Mouse (Mus musculus): Measurements from ENCODE around the gene Rnf5.

DNA sequence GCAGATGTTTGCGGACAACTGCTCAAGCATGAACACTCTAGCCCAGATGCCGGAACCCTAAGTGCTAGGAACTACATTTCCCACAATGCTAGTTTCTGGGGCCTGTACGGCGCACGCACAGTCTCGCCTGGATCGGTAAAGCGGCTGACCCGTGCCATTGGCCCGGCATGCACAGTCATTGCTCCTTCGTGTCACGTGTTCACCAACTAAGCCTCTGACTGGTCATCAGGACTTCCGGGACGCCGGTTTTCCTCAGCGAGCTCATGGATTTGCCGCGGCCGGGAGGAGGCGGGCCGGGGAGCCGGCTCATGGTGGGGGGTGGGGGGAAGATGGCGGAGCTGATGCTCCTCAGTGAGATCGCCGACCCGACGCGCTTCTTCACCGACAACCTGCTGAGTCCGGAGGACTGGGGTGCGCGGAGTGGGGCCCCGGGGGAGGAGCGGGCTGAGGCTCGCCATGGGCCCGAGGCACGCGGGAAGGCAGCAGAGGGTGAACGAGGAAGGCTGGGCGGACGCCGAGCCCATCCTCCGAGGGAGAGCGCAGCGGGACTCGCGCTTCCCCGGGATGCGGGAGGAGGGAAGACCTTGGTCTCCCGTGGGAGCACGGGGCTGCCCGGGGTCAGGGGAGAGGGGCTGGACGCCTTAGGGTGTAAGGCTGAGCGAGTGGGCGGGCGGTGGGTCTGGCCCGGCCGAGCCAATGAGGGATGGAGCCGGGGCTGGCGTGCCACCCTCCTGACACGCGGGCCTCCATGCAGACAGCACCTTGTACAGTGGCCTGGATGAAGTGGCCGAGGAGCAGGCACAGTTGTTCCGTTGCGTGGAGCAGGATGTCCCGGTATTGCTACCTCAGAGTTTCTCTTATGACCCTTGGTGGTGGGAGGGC, 43.7 kb upstream of the Rnf5 start, which contains the start of gene Atf6b:
- TF ChIP-seq GATA1 (IDR thresholded peaks at IDR 0.05; ENCODE audit: borderline replicate concordance, low read length) (no peak), FLI1 (IDR thresholded peaks at IDR 0.05; ENCODE audit: low read length) (no peak)

Measured in megakaryocyte, embryonic 14.5 days (primary cell).